In genomic region chr9:124068098-124069058, GRCm38 (mm10) we compare ENCODE assay signal across 15 mouse cellular contexts. TPM values are rescaled to one million over a fixed set of nuclear protein-coding genes. Genes with fewer than 3 reads are reported as not detected.
DNase-seq lines count a peak whose midpoint lies in the region; ATAC-seq and TF ChIP-seq lines count a peak whose summit lies in the region.
"Had no signal": no experiment of that assay in that cellular context is flagged by ENCODE, and none has a peak within 500 bp of the region (broad histone marks: within the 10 kb centered on the region; RNA-seq: fewer than 3 reads in every experiment).

No protein-coding gene starts in this region.

- H3K4me2 ChIP-seq in intestine, postnatal 0 days (replicated peaks; ENCODE audit: low read depth): no peak overlapping the region
- H3K4me2 ChIP-seq: heart, embryonic 11.5 days; lung, embryonic 15.5 days had no signal

- ATAC-seq in inflammation-experienced regulatory T-cells, adult 6 months: peak; percentile 96
- ATAC-seq in intestine, postnatal 0 days: no peak
- ATAC-seq: hindbrain, embryonic 16.5 days had no signal

- no peaks in the 10 kb centered on the region for H3K79me2 ChIP-seq in MEL (ENCODE audit: control insufficient read depth, insufficient read depth, low read length, poor library complexity)

- no peaks in the 10 kb centered on the region for H3K36me3 ChIP-seq in thymus, adult 2 months (ENCODE audit: control insufficient read depth, insufficient read depth, low read length)
- H3K36me3 ChIP-seq in MEL (ENCODE audit: control insufficient read depth in 1 of 2, insufficient read depth in 2 of 2, low read length in 2 of 2): peaks cover 0 to 25% of the 10 kb centered on the region in 2 experiments; a peak in 2 of 4 replicates
- H3K36me3 ChIP-seq in intestine, postnatal 0 days (ENCODE audit: control insufficient read depth, insufficient read depth): no peaks in the 10 kb centered on the region
- H3K36me3 ChIP-seq: lung, embryonic 15.5 days had no signal

- no peaks in the 10 kb centered on the region for H3K9me3 ChIP-seq in MEL (replicated peaks; ENCODE audit: insufficient read depth, low read length)
- no peaks in the 10 kb centered on the region for H3K9me3 ChIP-seq in intestine, postnatal 0 days (ENCODE audit: control insufficient read depth)
- H3K9me3 ChIP-seq: lung, embryonic 15.5 days had no signal

- H3K4me3 ChIP-seq in thymus, adult 2 months (ENCODE audit: control insufficient read depth, insufficient read depth, low read length): no peak overlapping the region
- no peak overlapping the region for H3K4me3 ChIP-seq in MEL (ENCODE audit: control insufficient read depth in 1 of 2, insufficient read depth in 1 of 2, low read depth in 2 of 2, low read length in 2 of 2)
- H3K4me3 ChIP-seq in intestine, postnatal 0 days (ENCODE audit: low read depth, low read length): no peak overlapping the region
- H3K4me3 ChIP-seq: erythroblast, embryonic 14.5 days; lung, embryonic 15.5 days had no signal

- TF ChIP-seq EP300 in MEL (IDR thresholded peaks at IDR 0.05; ENCODE audit: low read depth in 1 of 2, low read length in 2 of 2): peak; percentile 93 to 95

- no peaks in the 10 kb centered on the region for H3K27me3 ChIP-seq in thymus, adult 2 months (ENCODE audit: control insufficient read depth, insufficient read depth, low read length)
- H3K27me3 ChIP-seq in MEL (ENCODE audit: control insufficient read depth in 1 of 2, insufficient read depth in 2 of 2, low read length in 2 of 2): no peaks in the 10 kb centered on the region
- H3K27me3 ChIP-seq in intestine, postnatal 0 days (replicated peaks; ENCODE audit: control insufficient read depth, insufficient read depth, low read length): no peaks in the 10 kb centered on the region
- H3K27me3 ChIP-seq: lung, embryonic 15.5 days had no signal

- H3K4me1 ChIP-seq in thymus, adult 2 months (replicated peaks; ENCODE audit: control insufficient read depth, insufficient read depth, low read length): peaks cover 8% of the 10 kb centered on the region
- peaks cover 12 to 21% of the 10 kb centered on the region in 2 experiments for H3K4me1 ChIP-seq in MEL (ENCODE audit: control insufficient read depth in 1 of 2, insufficient read depth in 2 of 2, low read length in 2 of 2)
- no peaks in the 10 kb centered on the region for H3K4me1 ChIP-seq in intestine, postnatal 0 days (replicated peaks; ENCODE audit: control insufficient read depth, insufficient read depth, low read length)
- H3K4me1 ChIP-seq: lung, embryonic 15.5 days had no signal

- no peak for TF ChIP-seq RAD21 in MEL (IDR thresholded peaks at IDR 0.05; ENCODE audit: low read depth, low read length)

- peak overlapping the region; percentile 57 for H3K27ac ChIP-seq in thymus, adult 2 months (ENCODE audit: control insufficient read depth, insufficient read depth, low read length)
- H3K27ac ChIP-seq in MEL (ENCODE audit: control insufficient read depth, low read depth, low read length): peak overlapping the region; percentile 94
- H3K27ac ChIP-seq in intestine, postnatal 0 days (ENCODE audit: low read depth, low read length): no peak overlapping the region
- H3K27ac ChIP-seq: lung, embryonic 15.5 days had no signal

- H3K9ac ChIP-seq in MEL (ENCODE audit: control insufficient read depth, low read depth, low read length, poor library complexity, severe bottlenecking): peak overlapping the region; percentile 15
- H3K9ac ChIP-seq in intestine, postnatal 0 days (ENCODE audit: low read depth, low read length): no peak overlapping the region
- H3K9ac ChIP-seq: lung, embryonic 15.5 days had no signal

- TF ChIP-seq CTCF in thymus, adult 2 months (IDR thresholded peaks at IDR 0.05; ENCODE audit: borderline replicate concordance, control insufficient read depth, extremely low read depth, insufficient read depth, low read length, poor library complexity): no peak
- no peak for TF ChIP-seq CTCF in MEL (IDR thresholded peaks at IDR 0.05 in 2 of 3, conservative IDR thresholded peaks at IDR 0.05 in 1 of 3; ENCODE audit: control insufficient read depth in 1 of 3, insufficient read depth in 1 of 3, low read depth in 2 of 3, low read length in 3 of 3, poor library complexity in 1 of 3, severe bottlenecking in 1 of 3)
- TF ChIP-seq CTCF in intestine, postnatal 0 days (IDR thresholded peaks at IDR 0.05; ENCODE audit: low read depth): no peak

- WGBS in thymus, adult 2 months: 11% methylated on average over 2 of the region's 2 CpGs
- WGBS in intestine, postnatal 0 days: 42% methylated on average over 2 of the region's 2 CpGs

- no peak for TF ChIP-seq POLR2A in thymus, adult 2 months (IDR thresholded peaks at IDR 0.05; ENCODE audit: control insufficient read depth, extremely low read depth, insufficient read depth, low read length, poor library complexity)
- TF ChIP-seq POLR2A in MEL (IDR thresholded peaks at IDR 0.05; ENCODE audit: control insufficient read depth in 1 of 2, insufficient read depth in 1 of 2, low read depth in 1 of 2, low read length in 2 of 2, poor library complexity in 1 of 2): no peak

- DNase-seq in thymus, adult 2 months: peak; percentile 11
- no peak for DNase-seq in thymus, postnatal 10 days (ENCODE audit: low spot score in 2 of 2)
- DNase-seq in MEL (ENCODE audit: low read depth, low spot score): peak; percentile 86
- DNase-seq in adipocyte (ENCODE audit: low spot score): no peak
- DNase-seq in layer of hippocampus, adult 9-10 months (ENCODE audit: low spot score): no peak
- DNase-seq: kidney, postnatal 36 days; spleen, adult 18-20 months; thymus, postnatal 4 days had no signal

TF ChIP-seq in MEL, 35 proteins besides CTCF, POLR2A, EP300 and RAD21:
- TF ChIP-seq JUND (IDR thresholded peaks at IDR 0.05; ENCODE audit: low read depth, low read length) (peak; percentile 87; the same call in 1 of the 2 replicates), TCF12 (IDR thresholded peaks at IDR 0.05; ENCODE audit: low read depth, low read length) (peak; percentile 39; the same call in 1 of the 2 replicates), ZNF384 (IDR thresholded peaks at IDR 0.05; ENCODE audit: low read depth, low read length) (no peak), GATA1 (IDR thresholded peaks at IDR 0.05; ENCODE audit: low read depth, low read length) (peak; percentile 50; the same call in 1 of the 2 replicates), TAL1 (IDR thresholded peaks at IDR 0.05; ENCODE audit: low read length) (no peak; the same call in 1 of the 2 replicates), SIN3A (IDR thresholded peaks at IDR 0.05; ENCODE audit: low read length) (peak; percentile 46; the same call in 1 of the 2 replicates), MYB (IDR thresholded peaks at IDR 0.05; ENCODE audit: low read depth, low read length) (peak; percentile 84), RCOR1 (IDR thresholded peaks at IDR 0.05; ENCODE audit: low read depth, low read length) (peak; percentile 23; the same call in 1 of the 2 replicates), TBP (IDR thresholded peaks at IDR 0.05; ENCODE audit: low read depth, low read length) (peak; percentile 54; the same call in 1 of the 2 replicates), HCFC1 (IDR thresholded peaks at IDR 0.05; ENCODE audit: low read depth, low read length) (peak; percentile 27; the same call in 1 of the 2 replicates), GABPA (IDR thresholded peaks at IDR 0.05; ENCODE audit: low read depth, low read length) (no peak), NELFE (IDR thresholded peaks at IDR 0.05; ENCODE audit: low read depth, low read length) (peak; percentile 16), ETS1 (IDR thresholded peaks at IDR 0.05; ENCODE audit: low read depth, low read length) (peak; percentile 69), MYC (IDR thresholded peaks at IDR 0.05; ENCODE audit: low read depth, low read length) (peak; percentile 25; the same call in 1 of the 2 replicates)

RNA-seq across cellular contexts. Expression of gene Ccr2, which starts 33.4 kb away (rescaled TPM):
- 1.9 and 2.7 TPM in 2 replicates for polyA plus RNA-seq in thymus, adult 2 months (2012; rRNA removed)
- 6.2 and 10.8 TPM in 2 replicates for total RNA-seq in MEL (2012; rRNA removed)
- 1 to 10 TPM in 1 of 2 experiments, not detected in 1; 4.1 TPM for polyA plus RNA-seq in MEL (2012; ENCODE audit: insufficient read depth in 1 of 2, insufficient read length in 2 of 2, low read depth in 1 of 2, low replicate concordance in 2 of 2, missing spikeins in 1 of 2)
- 100 to 1,000 TPM in 1 of 3 experiments, 10 to 100 TPM in 2; 22.0 to 215 (median 46.1) TPM for polyA plus RNA-seq in inflammation-experienced regulatory T-cells, adult 6 months (2017; shearing (Covaris generic))
- 0.85 and 1.2 TPM in 2 replicates for polyA plus RNA-seq in intestine, postnatal 0 days (2015; fragmentation: Nextera tagmentation; extraction: Ambion mirVana)
- polyA plus RNA-seq: erythroblast, embryonic 14.5 days had no signal

RNA-seq across cellular contexts. Expression of gene Ccr3, which starts 46.6 kb away (rescaled TPM):
- polyA plus RNA-seq in thymus, adult 2 months (2012; rRNA removed): 0.52 and 0.90 TPM in 2 replicates
- not detected in 2 replicates for total RNA-seq in MEL (2012; rRNA removed)
- polyA plus RNA-seq in MEL (2012; ENCODE audit: insufficient read depth in 1 of 2, insufficient read length in 2 of 2, low read depth in 1 of 2, low replicate concordance in 2 of 2, missing spikeins in 1 of 2): not detected
- polyA plus RNA-seq in inflammation-experienced regulatory T-cells, adult 6 months (2017; shearing (Covaris generic)): 1 to 10 TPM in 2 of 3 experiments, under 1 TPM in 1; 0.28 to 2.0 (median 1.0) TPM
- 0.05 and 0.10 TPM in 2 replicates for polyA plus RNA-seq in intestine, postnatal 0 days (2015; fragmentation: Nextera tagmentation; extraction: Ambion mirVana)
- total RNA-seq: left cerebral cortex, postnatal 25 days had no signal
- polyA plus RNA-seq: erythroblast, embryonic 14.5 days; heart, embryonic 11.5 days; hindbrain, embryonic 16.5 days had no signal

RNA-seq across cellular contexts. Expression of gene Ccr5, which starts 53.0 kb away (rescaled TPM):
- 0.88 and 3.2 TPM in 2 replicates for polyA plus RNA-seq in thymus, adult 2 months (2012; rRNA removed)
- 0.04 TPM in 1 of 2 replicates, not detected in the other for total RNA-seq in MEL (2012; rRNA removed)
- under 1 TPM in 1 of 2 experiments, not detected in 1; 0.68 TPM for polyA plus RNA-seq in MEL (2012; ENCODE audit: insufficient read depth in 1 of 2, insufficient read length in 2 of 2, low read depth in 1 of 2, low replicate concordance in 2 of 2, missing spikeins in 1 of 2)
- polyA plus RNA-seq in inflammation-experienced regulatory T-cells, adult 6 months (2017; shearing (Covaris generic)): 100 to 1,000 TPM in 1 of 3 experiments, 1 to 10 TPM in 2; 2.6 to 101 (median 7.8) TPM
- 0.74 and 1.1 TPM in 2 replicates for polyA plus RNA-seq in intestine, postnatal 0 days (2015; fragmentation: Nextera tagmentation; extraction: Ambion mirVana)
- polyA plus RNA-seq: erythroblast, embryonic 14.5 days had no signal

Comparison
In these comparisons a context has a peak if more than half of its experiments do, and no peak if none do; other contexts are left out.
1. DNase-seq: peak in thymus, adult 2 months (single experiment) and MEL (single experiment); none in thymus, postnatal 10 days (0 of 2), adipocyte (single experiment) and layer of hippocampus, adult 9-10 months (single experiment).